Mouse (Mus musculus): Measurements from ENCODE around the gene Rab21.
"Not testable (repeated sequence)": the region's sequence is repeated elsewhere in the genome, so short reads cannot be mapped to it uniquely, and the experiment has no call there.

The Rab21 gene

DNA sequence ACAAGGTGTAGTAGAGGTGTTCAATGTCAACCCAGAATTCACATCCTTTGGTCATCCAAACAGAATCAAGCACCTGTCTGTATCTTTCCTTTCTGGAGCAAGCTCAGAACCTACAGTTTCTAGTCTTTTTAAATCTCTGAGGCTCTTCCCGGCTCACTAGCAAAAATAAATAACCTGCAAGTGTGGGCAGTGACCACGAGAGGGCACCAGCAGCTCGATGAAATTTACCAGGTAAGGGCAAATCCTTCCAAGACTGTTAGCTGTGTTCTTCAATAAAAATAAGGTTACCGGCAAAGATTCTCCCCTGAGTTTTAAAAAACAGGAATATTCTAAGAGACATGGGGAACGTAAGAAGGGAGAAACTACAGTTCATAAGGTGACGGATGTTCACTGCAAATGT, 7.9 kb upstream of the Rab21 start:
- DNase-seq = peak; percentile 83

DNA sequence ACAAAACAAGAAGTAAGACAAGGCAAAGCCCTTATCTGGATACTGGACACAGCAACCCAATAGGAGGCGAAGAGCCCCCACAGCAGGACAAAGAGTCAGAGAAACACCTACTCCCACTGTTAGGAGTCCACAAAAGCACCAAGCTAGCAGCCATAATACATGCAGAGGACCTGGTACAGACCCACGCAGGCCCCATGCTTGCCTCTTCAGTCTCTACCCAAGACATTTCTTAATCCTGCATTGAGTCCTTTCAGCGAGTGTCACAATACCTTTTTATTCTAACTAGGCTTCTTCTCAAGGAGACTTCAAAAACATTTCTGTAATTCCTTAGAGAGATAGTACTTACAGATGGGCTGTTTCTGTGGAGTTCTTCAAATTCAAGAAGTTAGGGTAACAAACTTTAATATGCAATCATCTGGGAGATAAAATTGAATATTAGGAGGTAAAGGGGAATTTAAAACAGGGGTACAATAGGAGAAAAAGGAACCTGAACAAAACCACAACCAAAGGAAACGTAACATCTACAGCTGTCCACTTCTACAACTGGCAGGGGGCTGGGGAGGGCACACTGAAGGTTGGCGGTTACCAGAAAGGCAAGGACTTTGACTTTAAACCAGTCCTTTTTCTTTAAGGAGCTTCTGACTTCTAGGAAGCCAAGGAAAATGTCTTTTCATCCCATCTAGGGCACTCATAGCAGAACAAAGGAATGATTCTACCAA, 6.1 kb upstream of the Rab21 start:
- no peak for DNase-seq

DNA sequence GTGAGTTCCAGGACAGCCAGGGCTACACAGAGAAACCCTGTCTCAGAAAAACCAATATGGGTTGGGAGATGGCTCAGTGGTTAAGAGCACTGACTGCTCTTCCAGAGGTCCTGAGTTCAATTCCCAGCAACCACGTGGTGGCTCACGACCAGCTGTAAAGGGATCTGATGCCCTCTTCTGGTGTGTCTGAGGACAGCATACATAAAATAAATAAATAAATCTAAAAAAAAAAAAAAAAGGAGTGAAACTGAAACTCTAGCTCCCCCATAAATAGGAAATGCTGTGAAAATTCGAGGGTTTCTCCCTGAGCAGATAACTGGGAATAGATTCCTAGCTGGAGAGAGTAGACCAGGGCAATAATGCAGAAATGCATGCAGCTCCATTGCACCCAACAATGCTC, 3.0 kb upstream of the Rab21 start:
- not testable (repeated sequence) for DNase-seq

DNA sequence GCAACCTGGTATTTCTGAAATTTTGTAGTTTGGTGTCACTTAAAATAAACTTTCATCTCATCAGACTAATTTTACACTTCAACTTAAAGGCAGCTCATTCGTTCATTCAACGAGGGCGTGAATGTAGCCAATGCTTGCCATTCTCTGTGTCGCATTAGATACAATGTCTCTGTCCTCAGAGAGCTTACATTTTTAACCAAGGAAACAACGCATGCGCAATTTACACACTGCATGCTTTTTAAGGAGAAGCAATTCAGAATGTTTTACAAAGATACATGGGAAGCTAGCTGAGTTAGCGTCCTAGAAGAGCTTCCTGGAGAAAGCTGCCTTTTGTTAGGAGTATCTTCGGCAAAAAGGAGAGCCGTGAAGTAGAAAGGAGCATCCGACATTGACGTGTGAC, 919 bp upstream of the Rab21 start:
- DNase-seq = no peak

DNA sequence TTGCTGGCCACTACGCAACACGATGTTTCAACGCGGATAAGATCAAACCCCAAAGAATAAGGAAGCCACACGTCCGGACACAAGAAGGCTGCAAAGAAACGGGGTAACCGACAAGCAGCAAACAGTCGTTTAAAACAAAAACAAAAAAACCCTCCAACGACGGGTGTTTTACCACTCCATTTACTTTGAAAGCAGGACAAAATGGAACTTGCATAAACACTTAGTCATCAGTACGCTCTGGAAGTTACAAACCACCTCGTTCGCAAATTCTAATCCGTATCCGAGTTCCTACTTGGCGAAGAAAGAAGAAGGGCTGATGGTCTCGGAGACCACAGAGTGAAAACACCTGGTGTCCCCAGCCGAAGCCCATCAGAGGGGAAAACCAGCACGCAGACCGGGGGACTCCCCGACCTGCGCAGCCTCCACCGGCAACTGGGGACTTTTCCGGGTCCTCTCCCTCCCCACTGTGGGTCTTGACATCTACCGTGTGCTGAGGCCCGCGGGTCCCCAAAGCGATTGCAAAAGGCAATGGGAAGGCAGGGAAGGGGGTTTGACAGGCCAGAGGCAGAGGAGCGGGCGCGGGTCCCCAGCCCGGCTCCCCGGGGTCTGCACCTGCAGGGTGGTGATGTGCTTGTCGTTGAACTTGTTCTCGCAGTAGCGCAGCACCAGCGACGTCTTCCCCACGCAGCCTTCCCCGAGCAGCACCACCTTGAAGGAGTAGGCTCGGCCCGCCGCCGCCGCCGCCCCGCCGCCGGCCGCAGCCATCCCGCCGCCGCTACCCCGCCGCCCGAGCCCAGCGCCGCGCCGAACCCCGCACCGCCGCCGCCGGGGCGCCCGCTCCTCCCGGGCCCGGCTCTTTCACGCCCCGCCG, 577 bp downstream of the Rab21 start:
- peak; percentile 67 for DNase-seq

DNA sequence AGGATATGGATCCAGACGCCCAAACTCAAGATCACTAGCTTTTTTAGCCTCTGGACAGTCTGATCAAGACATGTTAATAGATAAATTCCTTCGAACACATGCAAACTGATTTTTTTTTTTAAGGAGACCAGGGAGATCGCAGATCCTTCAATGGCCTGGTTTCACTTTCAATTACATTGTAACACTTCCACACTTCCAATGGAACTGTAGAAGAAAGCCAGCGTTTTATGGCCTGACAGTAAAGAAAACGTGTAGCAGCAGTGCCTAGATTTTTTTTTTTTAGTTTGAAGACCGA, 1.2 kb downstream of the Rab21 start:
- no peak for DNase-seq

DNA sequence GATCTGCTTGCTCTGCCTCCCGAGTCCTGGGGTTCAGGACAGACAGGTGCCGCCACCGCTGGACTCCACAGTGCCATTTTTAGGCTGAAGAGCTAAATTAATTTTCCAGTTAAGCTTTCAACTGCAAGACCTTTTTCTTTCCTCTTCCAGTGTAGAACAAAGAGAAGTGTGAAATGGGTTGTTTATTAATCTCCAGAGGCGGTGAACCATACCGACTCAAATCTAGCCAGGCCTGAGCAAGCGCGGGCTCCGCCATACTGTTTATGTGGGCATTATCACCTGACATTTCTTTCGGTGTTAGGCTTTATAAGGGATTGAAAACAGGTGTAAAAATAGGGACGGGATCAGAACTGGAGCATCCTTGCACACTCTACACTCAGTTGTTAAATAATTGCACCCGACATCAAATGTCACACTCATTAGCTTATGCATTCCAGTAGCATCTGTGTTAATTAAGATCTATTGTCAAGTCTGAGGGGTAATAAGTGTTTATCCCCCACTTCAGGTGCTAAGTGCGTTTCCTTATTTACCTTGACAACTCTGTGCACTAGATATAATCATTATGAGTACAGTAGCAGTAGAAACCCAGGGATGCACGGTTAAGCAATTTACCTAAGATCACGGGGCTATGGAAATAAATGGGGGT, 1.6 kb downstream of the Rab21 start:
- DNase-seq = no peak

DNA sequence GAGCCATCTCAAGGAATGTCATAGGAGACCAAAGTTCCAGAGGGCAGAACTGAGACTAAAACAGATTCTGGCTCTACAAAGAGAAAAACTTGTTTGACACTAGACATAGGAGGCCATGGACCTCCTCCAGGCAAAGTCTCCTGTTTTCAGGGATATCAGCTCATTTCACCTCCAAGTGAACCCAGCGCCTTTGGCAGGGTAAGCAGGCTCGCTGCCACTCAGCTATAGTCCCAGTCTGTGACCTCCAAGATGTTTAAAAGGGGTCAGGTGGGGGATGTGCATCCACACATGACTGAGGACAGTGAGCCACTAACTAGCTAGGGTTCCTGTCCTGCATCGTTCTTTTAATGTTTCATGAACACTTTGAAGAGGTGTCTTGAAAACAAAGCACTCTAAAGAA, 2.7 kb downstream of the Rab21 start:
- no peak for DNase-seq

DNA sequence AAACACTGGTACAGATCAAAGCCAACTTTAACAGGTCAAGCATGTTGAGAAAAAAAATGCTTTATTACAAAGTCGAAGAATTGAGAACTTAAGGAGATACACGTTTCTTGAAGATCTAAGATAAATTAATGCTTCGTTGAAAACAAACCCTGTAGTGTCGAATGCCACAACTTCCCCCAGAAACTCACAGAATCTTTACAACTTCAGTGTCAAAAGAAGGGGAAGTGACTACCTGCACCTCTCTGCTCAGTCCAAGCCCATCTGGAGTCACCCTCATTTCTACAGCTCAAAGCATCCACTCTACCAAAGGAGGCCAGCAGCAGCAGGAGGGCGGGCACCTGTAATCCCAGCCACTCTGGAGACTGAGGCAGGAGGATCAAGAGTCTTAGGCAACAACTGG, 3.2 kb downstream of the Rab21 start:
- DNase-seq = peak; percentile 30

DNA sequence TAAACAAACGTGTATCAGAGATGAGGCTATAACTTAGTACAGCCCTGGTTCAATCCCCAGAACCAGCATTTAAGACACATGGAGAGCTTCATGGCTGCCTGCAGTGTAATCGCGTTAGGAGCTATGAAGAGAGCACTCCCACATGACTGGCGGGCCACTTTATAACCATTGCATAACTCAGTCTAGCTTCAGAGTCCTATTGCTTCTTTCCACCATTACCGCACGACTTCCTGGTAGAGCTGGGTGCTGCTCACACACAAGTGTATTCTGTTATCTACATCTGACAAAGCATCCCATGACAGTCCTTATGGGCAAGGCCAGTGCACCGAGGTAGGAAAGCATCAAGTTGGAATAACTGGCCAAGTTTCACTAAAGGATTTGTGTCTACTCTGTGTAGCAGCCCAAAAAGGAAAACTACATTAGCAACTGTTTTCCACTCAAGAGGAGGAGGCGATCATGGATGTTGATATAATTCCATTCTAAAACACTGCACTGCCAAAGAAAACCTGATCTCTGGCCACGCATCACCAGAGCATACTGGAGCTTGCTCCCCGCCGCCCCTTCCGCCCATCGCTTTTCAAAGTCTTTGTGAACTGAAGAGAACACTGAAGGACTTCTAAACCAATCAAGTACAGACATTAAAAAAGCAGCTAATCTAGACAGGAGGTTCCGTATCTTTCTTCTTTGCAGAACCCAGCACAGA, 4.0 kb downstream of the Rab21 start:
- peak; percentile 26 for DNase-seq

DNA sequence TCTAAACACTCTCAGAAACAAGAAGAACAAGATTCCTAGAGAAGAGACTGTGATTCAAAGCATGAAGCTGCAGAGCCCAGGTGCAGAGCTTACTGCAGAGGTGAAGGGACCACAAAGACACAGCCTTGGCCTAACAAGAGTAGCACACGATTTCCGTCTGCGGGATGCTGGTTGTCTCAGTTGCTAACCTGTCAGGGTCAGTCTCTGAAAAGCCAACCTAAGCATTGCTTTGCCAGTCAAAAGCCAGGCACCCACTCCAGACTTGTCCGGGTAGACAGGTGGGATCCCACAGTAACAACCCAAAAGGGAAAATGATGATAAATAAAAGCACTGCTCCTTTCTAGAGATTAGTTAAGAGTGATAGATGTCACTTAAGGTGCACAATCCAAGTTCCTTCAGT, 6.2 kb downstream of the Rab21 start:
- DNase-seq = no peak

DNA sequence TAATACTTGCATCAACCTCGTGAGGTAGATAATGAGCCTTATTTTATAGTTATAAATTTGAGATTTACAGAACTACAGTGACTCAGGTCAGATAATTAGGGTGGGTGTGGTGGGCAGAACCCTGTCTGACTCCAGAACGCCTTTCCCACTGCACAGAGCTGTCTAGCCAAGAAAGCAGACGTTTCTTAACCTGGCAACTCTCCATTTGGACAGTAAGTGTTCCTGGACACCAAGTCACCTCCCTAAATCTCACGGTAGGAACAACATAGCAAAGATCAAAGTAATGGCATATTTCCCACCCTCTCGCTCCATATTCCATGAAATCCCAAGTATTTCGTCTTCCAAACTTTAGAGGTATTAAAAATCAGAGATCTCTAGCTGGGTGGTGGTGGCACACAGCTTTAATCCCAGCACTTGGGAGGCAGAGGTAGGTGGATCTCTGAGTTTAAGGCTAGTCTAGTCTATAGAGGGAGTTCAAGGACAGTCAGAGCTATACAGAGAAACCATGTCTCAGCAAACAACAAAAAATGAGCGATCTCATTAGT, 8.0 kb downstream of the Rab21 start:
- DNase-seq = no peak

DNA sequence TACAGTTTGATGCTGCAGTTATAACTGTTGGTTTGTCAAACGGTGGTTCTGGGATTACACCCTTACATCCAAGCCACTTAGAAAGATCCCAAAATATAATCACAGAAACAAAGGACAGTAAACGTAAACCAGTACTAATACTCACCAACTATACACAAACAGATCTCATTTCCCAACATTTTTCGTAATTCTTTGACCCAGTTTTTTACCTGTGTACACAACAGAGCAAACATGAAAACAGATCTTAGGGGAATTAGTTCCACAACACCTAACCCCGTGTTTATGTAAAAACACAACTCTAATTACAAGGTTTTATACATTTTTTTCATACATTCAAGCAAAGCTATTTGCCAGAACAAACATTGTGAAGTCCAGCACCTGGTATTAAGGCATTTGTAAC, 16.7 kb downstream of the Rab21 start:
- DNase-seq = no peak

DNA sequence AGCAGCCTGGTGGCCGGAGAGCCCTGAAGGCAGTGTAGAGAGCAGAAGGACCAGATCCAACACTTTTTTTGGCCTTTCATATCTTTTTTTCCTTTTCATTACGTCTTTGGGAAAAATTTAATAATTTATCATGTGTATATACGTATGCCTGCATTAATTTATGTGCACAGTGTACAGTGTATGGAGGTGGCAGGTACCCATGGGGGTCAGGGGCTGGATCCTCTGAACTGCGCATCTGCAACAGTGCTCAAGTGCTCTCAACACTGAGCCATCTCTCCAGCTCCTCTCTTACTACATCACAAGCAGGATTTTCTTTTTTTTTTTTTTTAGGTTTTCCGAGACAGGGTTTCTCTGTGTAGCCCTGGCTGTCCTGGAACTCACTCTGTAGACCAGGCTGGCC, 17.8 kb downstream of the Rab21 start:
- DNase-seq = no peak

DNA sequence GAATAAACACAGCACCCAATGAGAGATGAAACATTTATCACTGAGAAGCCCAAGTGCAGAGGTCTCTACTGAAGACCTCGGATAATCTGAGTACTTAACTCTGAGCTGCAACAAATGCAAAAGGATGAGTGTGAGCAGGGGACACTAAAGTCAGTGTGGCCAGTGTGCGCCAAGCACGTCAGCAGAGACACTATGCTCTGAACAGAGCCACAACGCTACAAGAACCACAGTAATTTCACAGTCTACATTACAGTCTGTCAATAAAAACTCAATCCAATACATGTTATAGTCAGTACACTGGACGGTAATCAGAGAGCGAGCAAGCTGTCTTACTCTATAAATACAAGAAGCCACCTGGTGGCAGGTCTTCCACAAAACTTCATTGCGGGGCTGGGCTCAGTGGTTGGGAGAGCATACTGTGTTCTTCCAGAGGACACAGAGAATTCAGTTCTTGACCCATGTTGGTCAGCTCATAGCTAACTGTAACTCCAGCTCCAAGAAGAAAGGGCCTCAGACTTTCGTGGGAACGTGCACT, 18.9 kb downstream of the Rab21 start:
- DNase-seq = no peak

DNA sequence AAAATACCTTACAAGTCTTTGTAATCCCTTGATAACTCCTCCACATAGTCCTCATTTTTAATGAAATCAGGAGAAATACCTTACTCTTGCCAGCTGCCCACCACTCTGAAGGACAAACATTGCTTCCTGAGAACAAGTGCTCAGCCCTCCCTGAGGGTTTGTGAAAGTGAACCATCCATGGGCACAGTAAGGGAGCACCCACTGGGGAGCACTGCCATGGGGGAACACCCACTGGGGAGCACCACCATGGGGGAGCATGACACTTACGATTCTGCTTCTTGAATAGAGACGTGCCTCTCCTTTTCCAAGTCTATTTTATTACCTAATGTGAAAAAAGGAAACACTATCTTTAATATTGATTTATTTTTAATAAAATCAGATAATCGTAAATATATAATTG, 20.2 kb downstream of the Rab21 start:
- no peak for DNase-seq

DNA sequence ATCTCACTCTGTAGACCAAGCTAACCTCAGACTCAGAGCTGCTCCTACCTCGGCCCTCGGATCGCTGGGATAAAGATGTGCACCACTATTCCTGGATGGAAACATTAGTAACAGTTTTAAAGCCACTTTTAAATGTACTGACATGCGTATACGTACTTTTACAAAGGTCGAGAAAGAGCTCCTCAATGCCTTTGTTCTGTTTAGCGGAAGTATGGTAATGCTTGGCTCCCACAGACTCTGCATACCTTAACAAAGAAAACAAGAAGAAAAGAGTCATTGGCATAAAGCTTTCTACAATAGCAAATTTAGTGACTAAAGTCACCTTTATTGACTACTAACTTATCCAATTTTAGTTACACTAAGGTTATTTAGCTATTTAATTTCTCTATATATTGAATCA, 20.7 kb downstream of the Rab21 start:
- DNase-seq = no peak

DNA sequence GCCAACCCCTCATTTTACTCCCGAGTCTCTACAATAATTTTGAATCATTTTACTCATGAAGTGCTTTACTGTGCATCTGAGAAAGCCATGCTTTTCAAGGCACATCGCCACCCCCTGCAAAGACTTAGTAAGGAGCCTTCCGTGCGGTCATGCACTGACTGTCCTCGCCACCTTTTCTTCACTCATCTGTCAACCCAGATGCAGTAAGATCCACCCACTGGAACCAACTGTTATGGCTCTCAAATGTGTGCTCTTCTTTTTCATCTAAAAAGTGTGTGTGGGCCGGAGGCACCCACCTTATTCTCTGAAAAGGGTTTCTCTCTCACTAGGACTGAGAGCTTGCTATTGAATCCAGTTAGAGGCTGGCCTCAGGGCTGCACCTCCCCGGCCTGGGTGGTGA, 21.4 kb downstream of the Rab21 start:
- no peak for DNase-seq

DNA sequence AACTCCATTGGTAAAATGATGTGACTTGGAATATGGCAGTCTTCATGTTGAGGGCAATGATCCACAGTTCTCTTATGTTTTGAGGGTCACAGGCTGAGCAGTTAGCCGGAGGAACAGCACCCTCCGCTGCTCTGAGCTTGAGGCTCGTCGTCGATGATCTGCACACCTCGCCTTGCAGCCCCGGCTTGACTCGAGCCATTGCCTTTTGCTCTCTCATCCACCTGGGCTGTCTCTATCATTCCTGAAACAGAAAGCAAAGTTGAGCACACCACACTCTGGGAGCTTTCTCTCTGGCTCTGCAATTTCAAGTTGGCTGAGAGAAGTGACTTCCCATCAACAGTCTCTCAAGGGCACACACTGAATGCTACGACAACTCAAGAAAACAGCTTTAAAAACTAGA, 24.7 kb downstream of the Rab21 start:
- no peak for DNase-seq

DNA sequence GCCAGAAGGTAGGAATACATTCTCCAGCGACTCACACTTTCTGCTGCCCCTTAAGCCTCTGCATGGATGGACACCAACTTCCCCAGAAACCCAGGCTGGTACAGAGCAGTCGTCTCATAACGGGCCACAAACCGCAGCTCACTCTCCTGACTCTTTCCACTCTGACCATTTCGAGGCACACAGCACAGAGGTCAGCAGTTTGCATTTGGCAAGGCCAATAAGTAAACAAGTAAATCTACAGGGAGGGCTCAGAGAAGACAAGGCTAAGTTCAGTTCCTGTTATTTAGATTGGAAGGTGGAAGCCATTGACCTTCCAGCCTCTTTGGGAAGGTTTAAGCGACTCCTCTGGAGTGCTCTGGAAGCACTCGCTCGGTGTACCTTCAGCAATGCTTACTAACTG, 26.5 kb downstream of the Rab21 start:
- no peak for DNase-seq

DNA sequence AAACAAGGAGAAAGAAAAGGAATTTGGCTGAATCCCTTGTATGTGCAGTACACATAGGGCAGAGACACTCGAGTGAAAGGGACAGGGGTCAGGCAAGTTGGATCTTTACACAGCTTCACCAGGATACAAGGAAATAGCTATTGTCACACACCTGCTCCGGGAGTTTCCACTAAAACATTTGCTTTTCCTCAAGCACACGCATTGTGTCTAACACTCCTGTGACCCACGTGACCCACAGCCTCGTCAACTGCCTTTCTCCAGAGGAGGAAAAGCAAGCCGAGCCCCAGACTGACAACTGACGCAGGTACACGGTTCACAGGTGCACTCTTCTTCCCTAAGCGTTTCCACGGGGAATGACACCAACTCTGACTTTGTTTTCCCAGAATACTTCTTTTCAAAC, 31.2 kb downstream of the Rab21 start:
- no peak for DNase-seq

DNA sequence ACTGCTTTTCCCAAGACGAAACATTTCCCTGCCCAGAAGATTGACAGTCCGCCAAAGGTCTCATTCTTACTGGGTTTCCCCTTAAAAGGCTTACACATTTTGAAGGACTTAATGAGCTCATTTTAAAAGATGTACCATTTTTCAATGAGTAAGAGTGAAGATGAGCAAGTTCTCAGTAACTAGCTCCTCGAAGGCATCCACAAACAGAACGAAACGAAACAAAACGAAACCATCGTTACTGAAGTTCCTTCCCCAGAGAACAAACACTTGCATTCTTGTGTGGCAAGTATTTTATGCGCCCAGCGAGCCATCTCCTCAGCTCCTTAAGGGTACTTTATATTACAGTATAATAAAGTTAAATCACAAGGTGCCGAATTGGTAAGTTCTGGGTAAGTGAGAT, 34.0 kb downstream of the Rab21 start:
- no peak for DNase-seq

DNA sequence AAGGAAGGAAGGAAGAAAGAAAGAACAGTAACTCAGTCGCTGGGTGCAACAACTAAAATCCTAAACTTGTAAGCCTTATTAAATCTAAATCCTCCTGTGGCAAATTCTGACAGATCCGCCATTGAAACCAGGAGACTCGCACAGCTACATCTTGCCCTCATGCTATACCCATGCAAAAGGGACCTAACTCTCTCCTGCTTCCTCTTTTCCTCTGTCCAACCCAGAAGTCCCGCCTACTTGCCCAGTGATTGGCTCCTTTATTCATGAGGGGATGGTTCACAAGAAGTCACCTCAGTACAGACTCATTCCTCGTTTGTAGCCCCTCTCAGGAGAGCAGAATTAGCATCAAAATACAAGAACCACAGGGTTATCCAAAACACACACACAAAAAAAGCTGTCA, 43.7 kb downstream of the Rab21 start:
- no peak for DNase-seq

Data from thymus, postnatal 4 days (tissue).